Mouse (Mus musculus) hematopoietic multipotent progenitor cell, adult 10-12 weeks (in vitro differentiated cells): ENCODE results near the gene Olfr1197. TPM values are rescaled to one million over a fixed set of nuclear protein-coding genes. Genes with fewer than 3 reads are reported as not detected.

Experiments used
- polyA plus RNA-seq: library from polyadenylated mRNA; stranded (reverse); fragments of >175 nt; gene quantifications from 2 replicates; pipeline ENCODE4 v1.2.3, GENCODE M21; 2012; ENCODE audit warnings: low replicate concordance

The Olfr1197 gene
- polyA plus RNA-seq: not detected in 2 replicates

DNA sequence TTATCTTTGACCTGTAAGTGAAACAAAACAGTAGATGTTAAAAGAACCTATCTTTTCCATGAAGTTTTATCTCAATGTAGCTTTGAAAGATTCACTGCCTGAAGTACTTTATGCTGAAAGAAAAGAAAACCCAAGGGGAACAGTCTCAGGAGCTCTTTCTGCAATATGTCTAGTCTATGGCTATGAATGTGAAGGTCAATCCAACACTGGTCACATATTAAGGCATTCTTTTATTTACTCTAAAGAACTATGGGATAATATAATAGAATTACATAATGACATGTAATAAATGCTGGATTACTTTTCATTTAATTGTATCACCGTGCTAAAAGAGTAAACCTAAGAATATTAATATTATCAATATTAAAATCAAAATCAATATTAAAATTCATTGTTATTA lies at the start of gene Olfr1197:
Olfr1197 (minus strand) TSS at position 101 of the 400 bp plus-strand sequence.

DNA sequence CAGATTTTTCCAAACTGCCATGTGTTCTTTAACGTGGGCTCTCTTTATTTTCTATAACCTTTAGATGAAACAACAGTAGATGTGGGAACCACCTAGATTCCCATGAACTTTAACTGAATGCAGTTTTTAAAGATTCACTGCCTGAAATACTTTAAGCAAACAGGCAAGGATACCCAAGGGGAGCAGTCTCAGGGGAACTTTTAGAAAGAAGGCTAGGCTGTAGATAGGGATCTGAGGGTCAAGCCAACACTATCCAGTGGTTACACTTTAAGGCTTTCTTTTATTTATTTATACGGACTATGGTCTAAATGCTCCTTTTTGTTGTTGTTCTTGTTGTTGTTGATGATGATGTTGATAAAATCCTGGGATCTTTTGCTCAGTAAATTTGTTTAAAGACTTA lies 38.2 kb upstream of the Olfr1197 start, which contains the start of gene Olfr1200:
Olfr1200 (minus strand) TSS at position 101 of the 400 bp plus-strand sequence.

DNA sequence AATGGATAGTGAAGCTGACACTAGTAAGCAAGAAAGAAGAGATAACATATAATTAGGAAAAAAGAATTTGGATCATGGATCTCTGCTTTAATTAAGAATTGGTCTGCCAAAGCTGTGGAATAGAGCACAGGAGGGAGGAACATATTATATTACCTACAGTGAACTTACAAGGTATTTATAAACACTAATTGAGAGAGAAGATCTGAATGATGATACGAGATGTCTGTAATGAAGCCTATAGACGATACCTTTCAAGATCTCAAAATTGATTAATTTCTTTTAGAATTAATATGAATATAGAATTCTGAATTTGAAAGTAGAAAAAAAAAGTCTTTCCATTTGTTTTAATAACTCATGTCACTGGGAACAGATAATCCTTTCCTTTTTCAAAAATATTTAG lies 28.2 kb upstream of the Olfr1197 start, which contains the start of gene Olfr1199:
Olfr1199 (minus strand) TSS at position 101 of the 400 bp plus-strand sequence.

DNA sequence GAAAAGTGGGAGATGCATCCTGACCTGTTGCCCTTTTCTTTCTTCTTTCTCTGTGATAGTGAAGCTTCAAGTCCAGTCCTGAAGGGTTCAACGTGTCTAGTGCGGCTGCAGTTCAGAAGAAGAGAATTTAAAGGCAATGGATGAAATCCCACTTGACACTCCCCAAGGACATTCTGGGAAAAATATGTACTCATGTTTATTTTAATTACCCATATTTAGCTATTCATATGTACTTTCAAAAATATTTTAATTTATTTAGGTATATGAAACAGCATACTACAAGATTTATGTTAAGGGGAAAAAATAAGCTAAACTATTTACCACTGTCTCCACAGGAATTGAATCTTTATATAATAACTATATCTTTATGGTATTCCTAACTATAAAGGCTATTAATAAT lies 19.1 kb upstream of the Olfr1197 start, which contains the start of gene Olfr1198:
Olfr1198 (minus strand) TSS at position 101 of the 400 bp plus-strand sequence.

DNA sequence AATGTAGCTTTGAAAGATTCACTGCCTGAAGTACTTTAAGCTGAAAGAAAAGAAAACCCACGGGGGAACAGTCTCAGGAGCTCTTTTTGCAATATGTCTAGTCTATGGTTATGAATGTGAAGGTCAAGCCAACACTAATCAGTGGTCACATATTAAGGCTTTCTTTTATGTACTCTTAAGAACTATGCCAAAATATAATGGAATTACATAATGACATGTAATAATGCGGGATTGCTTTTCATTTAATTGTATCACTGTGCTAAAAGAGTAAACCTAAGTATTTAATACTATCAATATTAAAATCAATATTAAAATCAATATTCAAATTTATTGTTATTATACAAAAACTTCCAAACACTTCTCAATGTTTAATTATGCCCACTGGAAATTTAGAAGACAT lies 27.7 kb downstream of the Olfr1197 start, which contains the start of gene Olfr1196:
Olfr1196 (minus strand) TSS at position 101 of the 400 bp plus-strand sequence.

DNA sequence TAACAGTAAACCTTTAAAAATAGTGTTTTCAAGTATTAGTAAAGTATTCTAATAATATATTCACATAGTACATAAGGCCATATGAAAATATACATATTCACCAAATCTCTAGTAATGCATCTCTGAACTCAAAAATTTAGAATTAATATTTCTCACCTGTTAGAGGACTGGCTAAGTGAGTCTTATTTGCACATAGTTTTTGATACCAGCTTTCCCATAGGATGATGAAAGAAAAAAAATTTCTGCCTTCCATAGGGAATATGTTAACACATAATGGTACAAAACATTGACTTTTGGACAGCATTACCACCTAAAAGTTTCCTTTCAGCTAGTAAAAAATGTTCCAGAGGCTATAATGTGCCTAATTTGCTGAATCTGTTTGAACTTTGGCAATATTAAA lies 43.1 kb downstream of the Olfr1197 start, which contains the start of gene Olfr1195:
Olfr1195 (minus strand) TSS at position 101 of the 400 bp plus-strand sequence.

Other genes starting within 250 kb of the Olfr1197 start
- gene Olfr1184, start 248.8 kb downstream of the Olfr1197 start, polyA plus RNA-seq: not detected in 2 replicates
- gene Olfr1185-ps1, start 239.0 kb downstream of the Olfr1197 start, polyA plus RNA-seq: not detected in 2 replicates
- gene Olfr1186, start 213.8 kb downstream of the Olfr1197 start, polyA plus RNA-seq: not detected in 2 replicates
- gene Olfr1188, start 175.4 kb downstream of the Olfr1197 start, polyA plus RNA-seq: not detected in 2 replicates
- not detected in 2 replicates for gene Olfr1189, start 145.9 kb downstream of the Olfr1197 start, polyA plus RNA-seq
- gene Olfr1191-ps1, start 91.8 kb downstream of the Olfr1197 start, polyA plus RNA-seq: not detected in 2 replicates
- gene Olfr1192-ps1, start 83.9 kb downstream of the Olfr1197 start, polyA plus RNA-seq: not detected in 2 replicates
- gene Olfr1193, start 56.7 kb downstream of the Olfr1197 start, polyA plus RNA-seq: not detected in 2 replicates
- not detected in 2 replicates for gene Olfr1195, start 43.2 kb downstream of the Olfr1197 start, polyA plus RNA-seq
- gene Olfr1196, start 27.8 kb downstream of the Olfr1197 start, polyA plus RNA-seq: not detected in 2 replicates
- gene Olfr1198, start 19.0 kb upstream of the Olfr1197 start, polyA plus RNA-seq: not detected in 2 replicates
- gene Olfr1199, start 28.1 kb upstream of the Olfr1197 start, polyA plus RNA-seq: not detected in 2 replicates
- not detected in 2 replicates for gene Olfr1200, start 38.1 kb upstream of the Olfr1197 start, polyA plus RNA-seq
- gene Olfr1201, start 60.7 kb upstream of the Olfr1197 start, polyA plus RNA-seq: not detected in 2 replicates
- gene Olfr1202, start 82.1 kb upstream of the Olfr1197 start, polyA plus RNA-seq: not detected in 2 replicates
- not detected in 2 replicates for gene Olfr1205, start 97.4 kb upstream of the Olfr1197 start, polyA plus RNA-seq
- not detected in 2 replicates for gene Olfr1204, start 116.9 kb upstream of the Olfr1197 start, polyA plus RNA-seq
- gene Olfr1206, start 130.9 kb upstream of the Olfr1197 start, polyA plus RNA-seq: not detected in 2 replicates
- gene Olfr1208, start 169.9 kb upstream of the Olfr1197 start, polyA plus RNA-seq: not detected in 2 replicates
- not detected in 2 replicates for gene Olfr1209, start 182.8 kb upstream of the Olfr1197 start, polyA plus RNA-seq
- gene Olfr1211, start 205.7 kb upstream of the Olfr1197 start, polyA plus RNA-seq: 0.03 TPM in 1 of 2 replicates, not detected in the other
- not detected in 2 replicates for gene Olfr1212, start 221.6 kb upstream of the Olfr1197 start, polyA plus RNA-seq
- not detected in 2 replicates for gene Gm13762, start 247.9 kb upstream of the Olfr1197 start, polyA plus RNA-seq